In the genomic region with DNA sequence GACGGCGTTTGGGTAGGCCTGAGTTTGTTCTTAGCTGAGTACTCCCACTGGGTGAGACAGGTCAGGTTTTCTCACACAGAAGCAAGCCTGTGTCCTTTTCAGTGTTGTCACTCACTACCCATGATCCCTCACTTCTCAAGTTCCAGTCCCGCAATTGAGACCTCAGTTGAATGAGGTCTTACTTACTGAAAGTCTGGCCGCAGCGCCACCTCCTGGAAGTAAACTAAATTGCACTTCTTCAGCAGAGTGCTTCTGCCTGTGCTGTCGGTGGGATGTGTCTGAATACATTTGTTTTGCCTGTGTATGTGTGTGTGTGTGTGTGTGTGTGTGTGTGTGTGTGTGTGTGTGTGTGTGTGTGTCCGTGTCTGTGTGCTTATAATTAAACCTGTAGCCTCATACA, we compare ENCODE assay signal across 8 mouse cellular contexts. TPM values are rescaled to one million over a fixed set of nuclear protein-coding genes. Genes with fewer than 3 reads are reported as not detected.
A peak's percentile ranks its signal among the peaks of the same experiment; 100 is the strongest.
DNase-seq lines count a peak whose midpoint lies in the region; ATAC-seq and TF ChIP-seq lines count a peak whose summit lies in the region.
"Had no signal": no experiment of that assay in that cellular context is flagged by ENCODE, and none has a peak within 500 bp of the region (broad histone marks: within the 10 kb centered on the region; RNA-seq: fewer than 3 reads in every experiment).

No protein-coding gene starts in this region.

- no peak overlapping the region for H3K27ac ChIP-seq in embryonic facial prominence, embryonic 11.5 days (replicated peaks; ENCODE audit: low read depth, low read length)
- no peak overlapping the region for H3K27ac ChIP-seq in lung, embryonic 14.5 days (ENCODE audit: low read depth)

- no peak overlapping the region for H3K4me3 ChIP-seq in embryonic facial prominence, embryonic 11.5 days (ENCODE audit: low read depth, low read length)
- H3K4me3 ChIP-seq in lung, embryonic 14.5 days (ENCODE audit: low read depth, low read length), result no peak overlapping the region

- WGBS in embryonic facial prominence, embryonic 11.5 days, result 23% methylated on average over 7 of the region's 7 CpGs
- 21% methylated on average over 7 of the region's 7 CpGs for WGBS in lung, embryonic 14.5 days

- DNase-seq in 3T3-L1 (ENCODE audit: low read depth, low spot score), result peak; percentile 75
- DNase-seq in B cell, adult 2 months, result peak; percentile 76 to 77
- peak; percentile 69 for DNase-seq in adrenal gland, postnatal 36 days
- DNase-seq in embryonic facial prominence, embryonic 11.5 days (ENCODE audit: low spot score), result peak; percentile 84
- peak; percentile 67 for DNase-seq in kidney, postnatal 14 days
- peak; percentile 87 for DNase-seq in lung, embryonic 14.5 days
- peak; percentile 52 for DNase-seq in skeletal muscle tissue, adult 2 months (ENCODE audit: low read depth, low spot score)

- H3K4me1 ChIP-seq in embryonic facial prominence, embryonic 11.5 days (ENCODE audit: control insufficient read depth, insufficient read depth, low read length), result 0 out of 2 replicates have a peak, but pooled peaks cover 4% of the 10 kb centered on the region
- 0 out of 2 replicates have a peak, but pooled peaks cover 5% of the 10 kb centered on the region for H3K4me1 ChIP-seq in lung, embryonic 14.5 days (ENCODE audit: insufficient read depth)

- no peak overlapping the region for H3K9ac ChIP-seq in embryonic facial prominence, embryonic 11.5 days (replicated peaks; ENCODE audit: low read length)
- no peak overlapping the region for H3K9ac ChIP-seq in lung, embryonic 14.5 days

- no peaks in the 10 kb centered on the region for H3K9me3 ChIP-seq in embryonic facial prominence, embryonic 11.5 days (replicated peaks; ENCODE audit: control insufficient read depth, low read length)
- H3K9me3 ChIP-seq in lung, embryonic 14.5 days (ENCODE audit: low read depth, low read length), result no peaks in the 10 kb centered on the region

- no peak overlapping the region for H3K4me2 ChIP-seq in embryonic facial prominence, embryonic 11.5 days (ENCODE audit: low read depth, low read length)
- H3K4me2 ChIP-seq in lung, embryonic 14.5 days, result no peak overlapping the region

- TF ChIP-seq CTCF in lung, embryonic 14.5 days (IDR thresholded peaks at IDR 0.05; ENCODE audit: low read depth), result peak; percentile 80

- H3K27me3 ChIP-seq in embryonic facial prominence, embryonic 11.5 days (ENCODE audit: control insufficient read depth, insufficient read depth, low read length), result peaks cover 38% of the 10 kb centered on the region
- peaks cover 54% of the 10 kb centered on the region for H3K27me3 ChIP-seq in lung, embryonic 14.5 days (ENCODE audit: insufficient read depth, low read length)

- ATAC-seq in embryonic facial prominence, embryonic 11.5 days (replicated peaks; ENCODE audit: insufficient number of reproducible peaks, low FRiP score, low TSS enrichment, low read depth), result no peak
- no peak for ATAC-seq in lung, embryonic 14.5 days (ENCODE audit: insufficient read depth)

- H3K36me3 ChIP-seq in embryonic facial prominence, embryonic 11.5 days (replicated peaks; ENCODE audit: control insufficient read depth, insufficient read depth, low read depth, low read length), result no peaks in the 10 kb centered on the region
- no peaks in the 10 kb centered on the region for H3K36me3 ChIP-seq in lung, embryonic 14.5 days (ENCODE audit: insufficient read depth)

RNA-seq across cellular contexts. Expression of gene Msx3, which starts 14.2 kb away (rescaled TPM):
- not detected for total RNA-seq in adrenal gland, postnatal 36 days (2021)
- 2.5 and 3.9 TPM in 2 replicates for polyA plus RNA-seq in embryonic facial prominence, embryonic 11.5 days (2014; fragmentation: Nextera tagmentation; extraction: Ambion mirVana)
- not detected in 2 replicates for polyA plus RNA-seq in lung, embryonic 14.5 days (2014; fragmentation: Nextera tagmentation; extraction: Ambion mirVana)
- polyA plus RNA-seq: large intestine, adult 2 months had no signal

RNA-seq across cellular contexts. Expression of gene Caly, which starts 19.3 kb away (rescaled TPM):
- 1 to 10 TPM; 4.6 to 6.1 TPM for total RNA-seq in adrenal gland, postnatal 36 days (2021)
- 1.6 and 2.7 TPM in 2 replicates for polyA plus RNA-seq in embryonic facial prominence, embryonic 11.5 days (2014; fragmentation: Nextera tagmentation; extraction: Ambion mirVana)
- 0.46 TPM in 1 of 2 replicates, not detected in the other for polyA plus RNA-seq in lung, embryonic 14.5 days (2014; fragmentation: Nextera tagmentation; extraction: Ambion mirVana)

RNA-seq across cellular contexts. Expression of gene Tubgcp2, which starts 26.6 kb away (rescaled TPM):
- total RNA-seq in adrenal gland, postnatal 36 days (2021), result 10 to 100 TPM; 24.4 to 26.0 TPM
- 74.8 and 75.7 TPM in 2 replicates for polyA plus RNA-seq in embryonic facial prominence, embryonic 11.5 days (2014; fragmentation: Nextera tagmentation; extraction: Ambion mirVana)
- polyA plus RNA-seq in lung, embryonic 14.5 days (2014; fragmentation: Nextera tagmentation; extraction: Ambion mirVana), result 63.0 and 65.8 TPM in 2 replicates

RNA-seq across cellular contexts. Expression of gene Zfp511, which starts 26.9 kb away (rescaled TPM):
- 10 to 100 TPM; 19.2 to 22.8 TPM for total RNA-seq in adrenal gland, postnatal 36 days (2021)
- polyA plus RNA-seq in embryonic facial prominence, embryonic 11.5 days (2014; fragmentation: Nextera tagmentation; extraction: Ambion mirVana), result 37.1 and 37.5 TPM in 2 replicates
- 39.1 and 39.5 TPM in 2 replicates for polyA plus RNA-seq in lung, embryonic 14.5 days (2014; fragmentation: Nextera tagmentation; extraction: Ambion mirVana)

RNA-seq across cellular contexts. Expression of gene Prap1, which starts 30.1 kb away (rescaled TPM):
- total RNA-seq in adrenal gland, postnatal 36 days (2021), result not detected
- polyA plus RNA-seq in embryonic facial prominence, embryonic 11.5 days (2014; fragmentation: Nextera tagmentation; extraction: Ambion mirVana), result not detected in 2 replicates
- 0.43 TPM in 1 of 2 replicates, not detected in the other for polyA plus RNA-seq in lung, embryonic 14.5 days (2014; fragmentation: Nextera tagmentation; extraction: Ambion mirVana)
